Mouse (Mus musculus): ENCODE data around the gene Dffa. TPM values are rescaled to one million over a fixed set of nuclear protein-coding genes. Genes with fewer than 3 reads are reported as not detected.
"Not testable (repeated sequence)": the region's sequence is repeated elsewhere in the genome, so short reads cannot be mapped to it uniquely, and the experiment has no call there.

Dffa gene
- total RNA-seq, 2 experiments from 2014 or later, result 35.6 to 41.7 TPM

DNA sequence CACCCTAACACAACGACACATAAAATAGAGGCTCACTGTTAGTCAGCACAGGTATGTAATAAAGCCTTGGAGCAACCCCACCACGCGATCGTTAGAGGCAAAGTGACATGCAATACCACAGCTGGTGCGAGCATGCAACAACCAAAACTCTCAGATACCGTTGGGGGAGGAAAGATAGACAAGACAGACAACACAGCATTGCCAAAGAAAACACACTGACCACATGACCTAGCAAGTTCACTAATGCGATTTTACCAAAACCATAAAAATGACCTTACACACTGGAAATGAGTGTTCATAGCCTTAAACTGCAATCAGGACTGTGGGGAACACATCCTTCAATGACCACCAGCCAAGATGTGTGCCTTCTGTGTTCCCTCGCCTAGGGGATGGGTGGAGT lies 12.6 kb upstream of the Dffa start:
- intact Hi-C loops (cut with DNase I), result no loop called here
- no peak for DNase-seq

DNA sequence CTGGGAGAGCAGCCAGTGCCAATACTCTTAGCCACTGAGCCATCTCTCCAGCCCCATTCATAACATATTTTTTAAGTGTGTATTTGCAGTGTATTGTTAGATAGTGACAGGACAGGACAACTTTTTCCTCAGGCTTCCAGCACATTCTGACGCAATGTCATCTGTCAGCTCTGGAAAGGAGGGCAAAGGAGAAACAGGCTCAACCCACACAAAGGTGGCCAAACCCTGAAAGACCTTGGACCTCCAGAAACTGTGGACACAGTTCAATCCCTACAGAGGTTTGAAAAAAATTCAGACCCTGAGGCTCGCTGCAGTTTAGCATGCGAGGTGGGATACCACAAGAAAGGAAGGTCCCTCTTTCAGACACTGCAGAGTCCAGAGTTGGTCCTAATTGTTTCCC lies 6.0 kb upstream of the Dffa start:
- intact Hi-C loops (cut with DNase I), result no loop called here
- no peak for DNase-seq

DNA sequence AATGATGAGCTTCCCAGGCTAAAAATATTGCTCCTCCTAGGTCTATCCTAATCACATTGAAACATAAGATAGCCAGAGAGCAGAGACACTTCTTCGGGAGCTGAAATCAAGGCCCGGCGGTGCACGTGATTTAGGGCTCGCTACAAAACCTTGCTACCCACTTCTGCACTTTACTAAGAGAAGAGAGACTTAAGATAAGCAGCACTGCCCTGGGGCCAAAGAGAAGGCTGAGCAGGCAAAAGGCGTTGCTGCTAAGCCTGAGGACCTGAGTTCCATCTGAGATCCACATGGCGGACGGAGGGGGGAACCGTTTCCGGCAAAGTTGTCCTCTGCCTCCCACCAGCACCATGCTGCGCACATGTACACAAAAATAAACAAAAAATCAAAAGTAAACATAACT lies 5.4 kb upstream of the Dffa start:
- intact Hi-C loops (cut with DNase I), result no loop called here
- DNase-seq, result no peak

DNA sequence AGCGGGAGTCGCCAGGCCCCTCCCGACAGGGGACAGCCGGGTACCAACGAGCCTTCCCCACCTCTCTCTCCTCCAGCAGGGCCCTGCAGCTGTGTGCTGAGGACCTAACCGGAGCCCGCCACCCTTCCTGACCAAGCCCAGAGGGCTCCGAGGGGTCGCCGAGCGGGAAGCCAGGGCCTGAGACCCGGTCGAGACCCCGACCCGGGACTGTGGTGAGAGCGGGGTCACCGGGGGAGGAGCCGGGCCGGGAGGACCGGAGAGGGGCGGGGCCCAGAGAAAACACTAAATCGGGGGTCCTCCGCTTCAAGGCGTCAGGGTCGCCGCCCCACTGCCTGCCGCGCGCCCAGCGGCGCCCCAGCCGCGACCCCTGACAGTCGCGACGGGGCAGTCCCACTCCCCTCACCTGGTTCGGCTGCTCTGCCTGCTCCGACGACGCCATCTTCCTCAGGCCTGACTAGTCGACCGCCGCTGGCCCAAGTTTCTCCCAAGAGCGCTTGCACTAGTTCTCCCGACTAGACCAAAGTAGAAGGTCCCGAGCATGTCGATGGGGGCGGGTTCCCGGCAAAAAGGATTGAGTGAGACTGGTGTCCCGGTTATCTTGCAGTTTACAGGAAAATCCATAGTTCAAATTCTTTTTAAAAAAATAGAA lies 4.5 kb upstream of the Dffa start, which contains the start of gene Pex14:
Gene Pex14 (minus strand): TSS at position 508 of the 649 bp plus-strand sequence.
- intact Hi-C loops (cut with DNase I), result no loop called here

DNA sequence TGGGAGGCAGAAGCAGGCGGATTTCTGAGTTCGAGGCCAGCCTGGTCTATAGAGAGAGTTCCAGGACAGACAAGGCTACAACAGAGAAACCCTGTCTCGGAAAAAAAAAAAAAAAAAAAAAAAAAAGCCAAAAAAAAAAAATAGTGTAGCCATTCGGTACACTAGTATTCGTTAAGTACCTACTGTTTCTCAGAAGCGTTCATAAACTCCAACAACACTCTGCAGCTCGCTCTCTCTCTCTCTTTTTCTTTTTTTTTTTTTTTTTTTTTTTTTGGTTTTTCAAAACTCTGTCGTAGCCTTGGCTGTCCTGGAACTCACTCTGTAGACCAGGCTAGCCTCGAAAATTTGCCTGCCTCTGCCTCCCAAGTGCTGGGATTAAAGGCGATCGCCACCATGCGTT lies 3.5 kb upstream of the Dffa start:
- DNase-seq; intact Hi-C loops (cut with DNase I): not testable (repeated sequence)

More for the DNA sequence above, 4.5 kb upstream of the Dffa start, which contains the start of gene Pex14:
- peak; percentile 88 to 89 for DNase-seq

DNA sequence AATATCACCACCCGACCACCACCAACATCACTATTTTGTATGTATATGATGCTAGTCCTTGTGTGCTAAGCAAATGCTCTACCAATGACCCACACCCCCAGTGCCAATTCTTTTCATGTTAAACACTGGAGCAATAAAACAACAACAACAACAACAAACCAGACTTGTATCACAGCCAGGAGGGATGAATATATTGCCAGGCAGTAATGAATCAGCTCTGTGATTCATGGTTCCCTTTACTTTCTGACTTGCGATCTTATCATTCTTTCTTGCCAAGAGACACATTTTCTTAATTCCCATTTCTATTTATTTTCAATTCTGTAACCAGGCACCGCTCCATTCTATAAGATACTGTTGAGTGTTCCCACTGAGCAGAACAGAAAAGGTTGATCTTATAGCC lies 2.5 kb upstream of the Dffa start:
- DNase-seq, result no peak
- intact Hi-C loops (cut with DNase I), result no loop called here

DNA sequence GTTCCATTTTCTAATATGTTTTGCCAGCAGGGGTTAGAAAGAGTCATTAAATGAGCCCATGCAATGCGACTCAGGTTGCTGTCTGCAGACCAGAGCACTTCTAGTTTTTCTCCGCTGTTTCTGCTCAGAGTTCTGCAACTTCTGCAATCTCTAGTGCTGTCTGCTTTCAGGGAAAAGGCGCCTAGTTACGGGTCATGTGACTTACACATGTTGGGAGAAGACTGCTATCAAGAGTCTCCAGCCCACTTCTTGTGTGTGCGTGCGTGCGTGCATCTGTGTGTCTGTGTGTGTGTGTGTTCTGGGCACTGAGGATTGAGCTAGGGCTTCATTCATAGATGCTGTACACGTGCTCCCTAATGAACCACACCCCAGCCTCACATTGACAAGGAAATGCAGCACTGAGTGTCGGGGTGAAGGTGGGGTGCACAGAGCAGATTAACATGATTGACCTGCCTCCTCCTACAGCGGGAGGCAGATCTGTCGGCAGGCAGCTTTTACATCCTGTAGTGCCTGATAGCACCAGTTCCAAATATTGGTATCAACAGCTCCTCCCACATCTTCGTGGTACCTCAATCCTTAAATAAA lies 16.1 kb downstream of the Dffa start:
- DNase-seq; intact Hi-C loops (cut with DNase I): not testable (repeated sequence)

DNA sequence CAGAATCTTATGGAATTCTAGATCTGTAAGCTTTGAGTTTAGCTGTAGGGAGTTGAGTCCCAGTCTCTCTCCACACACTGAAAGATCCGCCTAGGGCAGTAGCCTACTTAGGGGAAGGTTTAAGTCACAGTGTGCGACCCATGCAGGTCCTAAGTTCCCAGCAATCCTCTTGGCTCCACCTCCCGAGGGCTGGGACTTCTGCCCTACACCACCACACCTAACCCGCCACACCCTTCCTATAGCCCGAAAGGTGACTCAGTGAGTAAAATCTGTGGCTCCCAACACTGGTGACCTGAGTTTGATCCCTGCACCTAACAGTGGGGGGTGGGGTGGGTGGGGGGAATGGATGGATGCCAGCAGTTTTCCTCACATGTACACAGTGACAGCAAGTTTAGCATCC lies 19.5 kb downstream of the Dffa start:
- no peak for DNase-seq
- intact Hi-C loops (cut with DNase I), result no loop called here

DNA sequence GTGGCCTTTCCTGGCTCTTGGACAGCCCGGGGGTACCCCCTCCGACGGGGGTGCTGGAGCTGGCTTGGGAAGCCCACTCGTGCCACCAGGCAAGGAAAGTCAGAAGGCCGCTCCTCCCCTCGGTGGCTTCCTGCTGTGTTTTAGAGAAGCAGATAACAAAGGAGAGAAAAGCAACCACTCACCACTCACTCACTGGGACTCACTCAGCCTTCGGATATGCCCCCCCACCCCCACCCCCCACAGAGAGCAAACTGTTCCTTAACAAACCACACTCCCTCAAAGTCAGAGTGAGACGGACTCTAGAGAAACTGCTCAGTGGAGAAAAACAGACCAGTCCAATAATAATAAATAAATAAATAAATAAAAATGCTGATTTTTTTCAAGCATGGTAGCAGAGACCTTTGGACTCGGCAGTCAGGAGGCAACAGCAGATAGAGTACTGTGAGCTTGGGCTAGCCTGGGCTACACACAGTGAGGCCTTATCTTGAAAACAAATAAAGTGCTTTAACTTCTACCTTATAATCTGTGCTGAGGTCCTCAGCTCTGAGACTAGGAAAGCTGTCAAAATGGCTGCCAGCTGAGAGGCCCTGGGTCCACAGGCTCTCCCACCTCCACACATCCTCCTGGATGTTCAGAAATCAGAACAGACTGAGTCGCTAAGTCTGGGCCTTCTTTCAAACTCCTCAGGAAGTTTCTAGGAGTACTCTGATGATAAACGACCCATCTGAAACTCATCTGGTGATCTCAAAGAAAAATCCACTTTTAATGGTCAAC lies 21.6 kb downstream of the Dffa start:
- DNase-seq, result no peak
- intact Hi-C loops (cut with DNase I), result no loop called here

DNA sequence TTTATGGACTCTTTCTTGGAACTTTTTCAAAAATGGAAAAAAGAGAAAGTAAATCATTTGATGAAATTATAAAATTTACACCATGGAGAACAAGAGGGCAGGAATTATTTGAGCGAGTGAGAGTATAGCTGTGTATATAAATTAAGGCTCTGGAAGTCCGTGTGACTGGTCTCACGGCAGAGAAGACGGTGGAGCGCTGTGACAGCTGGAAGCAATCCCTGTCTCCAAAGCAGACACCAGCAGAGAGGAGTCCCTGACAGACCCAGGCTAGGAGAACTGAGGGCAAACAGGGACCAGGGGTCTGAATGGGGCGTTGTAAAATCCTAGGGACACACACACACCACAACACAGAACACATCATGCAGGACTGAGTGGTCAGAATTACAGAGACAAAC lies 22.2 kb downstream of the Dffa start:
- intact Hi-C loops (cut with DNase I), result no loop called here
- no peak for DNase-seq

DNA sequence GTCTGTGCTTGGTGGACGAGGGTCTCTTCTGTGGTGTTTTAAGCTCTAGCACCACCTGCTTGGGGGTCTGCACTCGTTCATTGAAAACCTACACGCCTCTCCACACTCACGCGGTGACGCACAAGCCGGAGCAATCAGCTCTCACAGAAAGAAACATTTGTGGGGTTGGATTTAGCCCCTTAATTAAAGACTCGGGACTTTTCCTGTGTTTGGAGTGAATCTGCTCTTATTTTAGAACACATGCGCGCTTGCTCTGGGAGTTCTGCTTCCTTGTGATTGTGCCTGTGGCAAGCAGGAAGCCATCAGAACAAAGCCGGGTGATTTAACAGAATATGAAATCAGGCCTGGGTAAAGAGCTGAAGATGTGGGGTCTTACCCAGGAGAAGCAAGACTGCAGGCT lies 22.7 kb downstream of the Dffa start, which contains the start of gene Cort:
Gene Cort (minus strand): TSS at position 101 of the 400 bp plus-strand sequence.
- intact Hi-C loops (cut with DNase I), result no loop called here

DNA sequence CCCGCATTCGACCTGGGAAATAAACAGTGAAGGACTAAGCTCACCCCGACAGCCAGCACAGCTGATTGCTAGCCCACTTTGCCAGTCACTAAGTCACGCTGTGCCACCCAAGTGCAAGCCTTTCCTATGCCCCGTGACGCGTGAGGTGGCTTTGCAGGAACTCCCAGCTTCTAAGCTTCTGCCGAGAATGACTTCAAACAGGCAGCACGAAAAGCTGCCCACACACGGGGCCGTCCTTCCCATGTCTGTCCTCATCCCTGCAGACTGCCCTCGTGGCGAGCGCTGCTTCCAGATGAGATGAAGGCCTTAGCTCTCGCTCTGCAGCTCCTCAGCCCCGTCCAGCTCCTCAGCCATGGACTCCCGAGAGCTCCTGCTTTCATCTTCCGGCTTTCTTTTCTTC lies 24.5 kb downstream of the Dffa start:
- intact Hi-C loops (cut with DNase I), result no loop called here
- no peak for DNase-seq

More for the DNA sequence above, 22.7 kb downstream of the Dffa start, which contains the start of gene Cort:
- DNase-seq, result no peak

DNA sequence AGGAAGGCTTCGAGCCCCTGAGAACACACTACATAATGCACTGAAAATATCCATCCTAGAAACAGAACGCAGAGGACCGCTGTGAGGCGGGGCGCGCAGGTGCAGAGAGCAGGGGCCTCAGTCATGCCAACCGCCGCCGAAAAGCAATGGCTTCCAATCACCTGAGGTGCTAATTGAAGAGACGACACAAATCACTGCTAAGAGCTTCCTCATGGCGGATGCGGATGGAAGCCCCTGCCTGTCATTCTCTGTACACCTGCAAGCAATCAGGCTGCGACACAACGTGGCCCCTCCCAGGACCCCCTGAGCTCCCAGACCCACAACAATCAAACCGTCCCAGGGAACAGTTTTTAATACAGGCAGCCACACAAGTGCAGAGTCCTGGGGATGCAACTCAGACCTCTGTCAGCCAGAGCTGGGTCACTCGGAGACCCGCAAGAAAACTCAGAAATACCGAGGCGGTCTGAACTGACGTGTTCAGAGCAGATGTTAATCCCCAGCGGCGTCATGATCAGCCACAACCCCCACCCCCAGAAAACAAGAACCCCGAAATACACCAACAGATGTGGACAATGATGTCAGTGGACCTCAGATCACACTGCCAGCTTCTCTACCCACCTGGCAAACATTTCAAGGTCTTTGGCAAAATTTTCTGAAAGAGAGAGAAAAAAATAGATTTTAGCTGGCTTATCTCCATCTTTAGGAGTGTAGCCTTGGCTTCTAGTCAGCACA lies 27.2 kb downstream of the Dffa start:
- DNase-seq, result no peak
- intact Hi-C loops (cut with DNase I), result no loop called here

DNA sequence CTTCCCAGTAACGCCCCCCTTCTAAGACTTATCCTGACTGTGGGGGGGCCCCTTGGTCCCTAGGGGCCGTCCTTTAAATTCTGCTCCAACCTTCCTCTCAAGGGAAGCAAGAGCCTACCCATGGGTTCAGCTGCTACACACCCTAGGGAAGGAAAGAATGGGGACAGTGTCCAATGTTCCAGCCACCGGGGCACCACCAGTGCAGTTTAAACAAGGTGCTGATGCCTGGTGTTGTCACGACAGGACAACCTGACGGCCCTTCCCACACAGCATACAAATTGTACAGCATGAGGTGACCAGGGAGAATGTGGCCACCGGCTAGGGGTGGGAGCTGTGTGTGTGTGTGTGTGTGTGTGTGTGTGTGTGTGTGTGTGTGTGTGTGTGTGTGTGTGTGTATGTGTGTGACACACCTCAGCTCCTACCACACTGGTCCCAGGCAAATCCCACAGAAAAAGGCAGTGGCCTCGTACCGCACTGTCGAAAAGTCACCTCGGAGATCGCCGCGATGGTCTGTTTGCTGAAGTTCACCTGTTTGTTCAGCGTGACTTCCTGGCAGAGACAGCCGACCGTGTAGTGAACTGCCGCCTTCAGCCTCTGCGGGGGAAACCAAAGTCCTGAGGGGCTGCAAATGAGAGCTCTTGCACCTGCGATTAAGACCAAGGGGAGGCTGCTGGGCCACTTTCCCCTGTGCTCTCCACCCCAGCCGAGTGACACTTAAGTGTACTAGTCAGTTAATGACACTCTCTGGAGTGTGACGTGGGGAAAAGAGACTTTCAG lies 28.0 kb downstream of the Dffa start:
- intact Hi-C loops (cut with DNase I), result no loop called here
- no peak for DNase-seq

DNA sequence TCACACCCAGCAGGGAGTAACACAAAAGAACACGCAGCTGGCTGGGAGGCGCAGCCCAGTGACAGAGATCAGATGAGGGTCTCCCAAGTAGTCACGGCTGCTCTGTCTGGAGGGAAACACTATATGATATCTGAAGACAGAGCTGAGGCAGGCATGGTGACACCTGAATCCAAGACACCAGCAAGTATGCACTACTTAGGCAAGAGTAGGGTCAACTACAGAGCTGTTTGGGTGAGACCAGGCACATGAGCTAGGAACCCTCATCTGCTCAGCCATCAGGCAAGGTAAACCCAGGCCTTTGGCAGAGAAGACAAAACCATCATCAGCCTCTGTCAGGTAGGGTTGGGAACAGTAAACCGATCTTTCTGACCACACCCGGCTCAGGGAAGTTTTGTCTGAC lies 29.4 kb downstream of the Dffa start:
- no peak for DNase-seq
- intact Hi-C loops (cut with DNase I), result no loop called here

DNA sequence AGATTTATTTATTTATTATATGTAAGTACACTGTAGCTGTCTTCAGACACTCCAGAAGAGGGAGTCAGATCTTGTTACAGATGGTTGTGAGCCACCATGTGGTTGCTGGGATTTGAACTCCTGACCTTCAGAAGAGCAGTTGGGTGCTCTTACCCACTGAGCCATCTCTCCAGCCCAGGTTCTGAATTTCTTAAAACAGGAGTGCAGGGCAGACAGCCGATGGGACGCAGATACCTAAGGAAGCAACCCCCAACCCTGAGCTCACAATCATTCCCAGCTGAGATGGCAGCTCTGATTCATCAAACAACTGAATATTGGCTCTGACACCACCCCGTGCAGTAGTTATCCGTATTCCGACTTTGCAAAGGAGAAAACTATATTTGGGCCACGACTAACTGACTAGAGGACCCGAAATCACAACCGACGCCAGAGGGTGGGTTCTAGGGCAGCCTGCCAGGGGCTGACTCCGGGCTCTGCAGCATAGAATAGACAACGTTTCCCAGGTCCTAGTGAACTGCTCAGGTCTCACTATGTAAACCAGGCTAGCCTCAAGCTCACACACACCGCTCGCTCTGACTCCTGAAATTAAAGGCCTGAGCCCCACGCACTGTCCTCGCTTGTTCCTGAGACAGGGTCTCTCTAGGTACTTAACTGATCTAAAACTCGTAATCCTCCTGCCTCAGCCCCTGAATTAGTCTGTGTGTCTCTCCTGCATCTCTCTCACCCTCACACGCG lies 32.3 kb downstream of the Dffa start:
- intact Hi-C loops (cut with DNase I), result loop anchor here (2.0 to 5.0 kb wide), 2 partner anchors 59 to 393 kb away; no protein-coding TSS in a partner anchor
- no peak for DNase-seq

DNA sequence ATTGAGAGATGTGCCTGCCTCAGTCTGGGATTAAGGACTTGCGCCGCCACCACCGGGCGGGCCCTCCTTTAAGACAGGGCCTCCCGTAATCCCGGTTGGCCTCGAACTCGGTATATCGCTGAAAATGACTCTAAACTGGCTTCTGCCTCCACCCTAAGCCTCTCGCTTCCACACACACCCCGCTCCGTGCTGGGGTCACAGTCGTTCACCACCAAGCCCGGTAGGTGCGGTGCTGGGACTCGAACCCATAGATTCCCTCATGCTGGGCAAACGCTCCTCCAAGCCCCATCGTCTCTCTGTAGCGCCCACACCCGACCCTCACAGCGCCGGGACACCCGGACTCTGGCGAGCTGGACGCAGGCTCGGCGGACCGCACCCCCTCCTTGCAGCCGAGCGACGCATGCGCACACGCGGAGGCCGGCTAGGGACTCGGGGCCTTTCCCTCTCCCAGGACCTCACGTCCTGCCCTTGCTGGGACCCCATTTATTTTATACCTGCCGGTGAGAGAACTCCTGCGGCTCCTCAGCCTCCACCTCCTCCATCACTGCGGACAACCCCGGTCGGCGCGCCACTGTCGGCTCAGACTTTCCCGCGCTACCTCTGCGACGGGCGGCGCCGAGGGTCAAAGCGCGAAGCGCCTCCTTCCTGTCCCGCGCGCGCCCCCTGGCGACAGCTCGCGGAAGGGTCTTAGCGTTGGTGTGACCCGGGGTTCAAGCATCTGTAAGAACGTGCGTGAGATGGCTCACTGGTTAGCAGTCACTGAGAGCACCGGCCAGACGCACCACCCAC lies 33.2 kb downstream of the Dffa start, which contains the start of gene Cenps:
Gene Cenps (minus strand): TSS at position 648 of the 789 bp plus-strand sequence.
- DNase-seq, result peak; percentile 92 to 93
- intact Hi-C loops (cut with DNase I), result loop anchor here (2.0 to 5.0 kb wide), 2 partner anchors 60 to 394 kb away; no protein-coding TSS in a partner anchor

DNA sequence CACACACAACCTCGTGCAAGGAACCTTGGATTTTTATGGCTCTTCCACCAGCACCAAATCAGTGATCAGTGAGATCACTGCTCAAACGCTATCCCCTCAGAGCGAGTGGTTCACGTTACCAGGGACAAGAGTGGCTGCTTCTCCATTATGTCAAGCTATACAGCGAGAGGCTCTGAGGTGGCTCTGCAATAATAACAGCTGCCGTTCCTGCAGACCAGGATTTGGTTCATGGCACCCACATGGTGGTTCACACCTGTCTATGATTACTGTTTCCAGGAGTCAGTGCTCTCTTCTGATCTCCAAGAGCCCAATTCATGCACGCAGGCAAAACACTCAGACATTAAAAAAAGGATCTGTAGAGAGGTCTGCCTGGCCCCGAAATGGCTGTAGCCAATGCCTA lies 34.6 kb downstream of the Dffa start:
- no peak for DNase-seq
- intact Hi-C loops (cut with DNase I), result loop anchor here (5.0 kb wide), 1 partner anchor 61 kb away; no protein-coding TSS in a partner anchor
